In genomic region chr2:3324381-3325130, GRCm38 (mm10) we compare ENCODE assay signal across 34 mouse cellular contexts. TPM values are rescaled to one million over a fixed set of nuclear protein-coding genes. Genes with fewer than 3 reads are reported as not detected.
"Had no signal": no experiment of that assay in that cellular context is flagged by ENCODE, and none has a peak within 500 bp of the region (broad histone marks: within the 10 kb centered on the region; RNA-seq: fewer than 3 reads in every experiment).

No protein-coding gene starts in this region.

- H3K27ac ChIP-seq: heart, embryonic 13.5 days; heart, embryonic 15.5 days; hindbrain, embryonic 10.5 days; hindbrain, embryonic 12.5 days; hindbrain, embryonic 13.5 days; hindbrain, embryonic 14.5 days; hindbrain, embryonic 15.5 days; hindbrain, postnatal 0 days; intestine, embryonic 15.5 days; kidney, embryonic 15.5 days; kidney, postnatal 0 days; layer of hippocampus, adult 2 months; left cerebral cortex, adult 2 months had no signal

- H3K4me2 ChIP-seq: heart, embryonic 13.5 days; heart, embryonic 15.5 days; hindbrain, embryonic 12.5 days; hindbrain, embryonic 13.5 days; hindbrain, embryonic 14.5 days; hindbrain, embryonic 15.5 days; intestine, embryonic 15.5 days; kidney, embryonic 15.5 days had no signal

- H3K4me1 ChIP-seq: heart, embryonic 15.5 days; hindbrain, embryonic 10.5 days; hindbrain, embryonic 12.5 days; hindbrain, embryonic 13.5 days; hindbrain, embryonic 15.5 days; intestine, embryonic 15.5 days; kidney, embryonic 15.5 days had no signal

- ATAC-seq: hindbrain, embryonic 16.5 days; hindbrain, postnatal 0 days; inflammation-experienced regulatory T-cells, adult 6 months; intestine, embryonic 15.5 days; intestine, embryonic 16.5 days; intestine, postnatal 0 days had no signal

- DNase-seq: heart, postnatal 10 days; heart, postnatal 14 days; heart, postnatal 36 days; heart, postnatal 4 days; kidney, adult 11 months; kidney, adult 18-20 months; kidney, adult 2 months; kidney, adult 8-10 months; kidney, adult 9 months; kidney, postnatal 10 days; kidney, postnatal 14 days; kidney, postnatal 25 days; kidney, postnatal 36 days; kidney, postnatal 4 days; layer of hippocampus, adult 9-11 months; layer of hippocampus, postnatal 36 days had no signal

- H3K9me3 ChIP-seq: heart, embryonic 13.5 days; heart, embryonic 15.5 days; hindbrain, embryonic 10.5 days; hindbrain, embryonic 12.5 days; hindbrain, embryonic 13.5 days; hindbrain, embryonic 15.5 days; intestine, embryonic 15.5 days; kidney, embryonic 15.5 days had no signal

- H3K4me3 ChIP-seq: heart, embryonic 13.5 days; heart, embryonic 15.5 days; hindbrain, embryonic 10.5 days; hindbrain, embryonic 12.5 days; hindbrain, embryonic 13.5 days; hindbrain, embryonic 15.5 days; intestine, embryonic 15.5 days; kidney, embryonic 15.5 days; layer of hippocampus, adult 2 months; left cerebral cortex, adult 2 months had no signal

- H3K27me3 ChIP-seq: heart, embryonic 13.5 days; heart, embryonic 15.5 days; hindbrain, embryonic 12.5 days; hindbrain, embryonic 13.5 days; hindbrain, embryonic 15.5 days; intestine, embryonic 15.5 days; kidney, embryonic 15.5 days had no signal

- H3K9ac ChIP-seq: heart, embryonic 13.5 days; heart, embryonic 15.5 days; hindbrain, embryonic 12.5 days; hindbrain, embryonic 13.5 days; hindbrain, embryonic 14.5 days; hindbrain, embryonic 15.5 days; intestine, embryonic 15.5 days; kidney, embryonic 15.5 days had no signal

RNA-seq across cellular contexts. Expression of gene Acbd7, which starts 11.4 kb away (rescaled TPM):
- polyA plus RNA-seq: hindbrain, embryonic 10.5 days; inflammation-experienced regulatory T-cells, adult 6 months; kidney, adult 2 months; large intestine, adult 2 months had no signal
